Mouse (Mus musculus) B cell, adult 2 months (primary cell): ENCODE measurements around the gene Prrc2b.

ENCODE experiments used
- DNase-seq, 2 experiments: peaks; one replicate each; pipeline ENCODE4 v3.0.0; 2022

The Prrc2b gene

GRCm38 (mm10) chr2:32162646-32163045 lies 11.8 kb downstream of the Prrc2b start:
- no peak for DNase-seq

GRCm38 (mm10) chr2:32163057-32163456 lies 12.2 kb downstream of the Prrc2b start:
- DNase-seq = no peak

DNA sequence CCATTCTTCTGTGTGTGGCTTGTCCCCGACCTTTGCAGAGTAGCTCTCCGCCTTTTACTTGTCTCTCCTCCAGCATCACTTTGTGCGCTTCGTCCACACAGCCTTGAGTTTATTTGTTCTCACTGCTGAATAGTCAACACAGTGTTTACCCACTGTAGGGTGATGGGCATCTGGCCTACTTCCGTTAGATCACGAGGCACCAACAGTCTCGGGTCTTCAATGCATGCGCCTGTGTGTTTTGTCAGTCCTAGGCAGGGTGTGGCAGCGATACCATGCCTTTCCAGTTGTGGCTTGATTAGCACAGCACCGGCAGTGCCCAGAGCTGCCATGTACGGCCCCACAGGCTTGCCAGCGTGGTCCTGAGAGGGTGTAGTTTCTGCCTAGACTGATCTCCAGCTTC lies 13.6 kb downstream of the Prrc2b start:
- no peak for DNase-seq

DNA sequence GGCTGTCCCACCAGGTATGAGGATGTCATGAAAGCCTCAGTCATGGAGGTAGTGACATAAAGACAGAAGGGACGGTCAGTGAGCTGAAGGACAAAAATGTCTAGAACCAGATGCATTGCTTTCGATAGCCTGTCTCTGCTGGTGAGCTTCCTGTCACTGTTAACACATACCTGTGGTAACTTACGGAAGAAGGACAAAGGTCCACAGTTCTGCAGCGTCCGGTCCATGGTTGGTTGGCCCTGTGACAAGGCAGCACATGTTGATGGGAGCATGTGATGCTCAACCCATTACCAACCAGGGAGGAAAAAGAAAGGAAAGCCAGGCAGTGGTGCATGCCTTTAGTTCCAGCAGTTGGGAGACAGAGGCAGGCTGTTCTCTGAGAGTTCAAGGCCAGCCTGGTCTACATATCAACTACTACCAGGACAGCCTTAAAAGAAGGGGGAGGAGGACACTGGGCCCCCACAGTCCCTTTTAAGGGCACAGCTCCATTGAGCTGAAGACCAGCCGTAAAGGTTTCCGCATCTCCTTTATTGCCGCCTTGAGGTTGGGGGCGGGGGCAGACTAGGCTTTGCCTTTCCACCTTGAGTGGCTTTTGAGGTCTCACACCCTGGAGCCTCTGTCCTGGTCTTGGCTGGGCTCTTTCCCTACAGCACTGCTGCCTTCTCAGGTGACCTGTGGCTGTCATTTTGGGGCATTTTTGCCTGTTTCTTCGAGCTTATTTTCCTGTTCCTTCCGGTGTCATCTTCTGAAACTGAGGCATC lies 14.3 kb downstream of the Prrc2b start:
- no peak for DNase-seq

DNA sequence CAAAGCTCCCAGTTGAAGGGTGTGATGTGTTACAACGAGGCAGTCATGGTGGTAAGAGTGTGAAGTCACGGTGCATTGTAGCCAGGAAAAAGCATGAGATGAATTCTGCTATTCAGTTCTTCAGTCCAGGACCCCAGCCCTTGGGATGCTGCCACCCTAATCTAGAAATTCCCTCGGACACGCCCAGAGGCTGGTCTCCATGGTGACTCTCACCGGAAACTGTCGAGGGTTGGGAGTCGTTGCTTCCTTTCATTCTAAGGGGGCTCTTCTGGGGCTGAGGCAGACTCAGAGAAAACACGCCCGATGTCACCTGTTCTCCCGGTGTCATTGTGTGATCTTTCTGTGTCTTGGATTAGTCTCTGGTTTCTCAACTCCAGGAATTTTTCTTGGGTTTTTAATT lies 15.7 kb downstream of the Prrc2b start:
- no peak for DNase-seq

DNA sequence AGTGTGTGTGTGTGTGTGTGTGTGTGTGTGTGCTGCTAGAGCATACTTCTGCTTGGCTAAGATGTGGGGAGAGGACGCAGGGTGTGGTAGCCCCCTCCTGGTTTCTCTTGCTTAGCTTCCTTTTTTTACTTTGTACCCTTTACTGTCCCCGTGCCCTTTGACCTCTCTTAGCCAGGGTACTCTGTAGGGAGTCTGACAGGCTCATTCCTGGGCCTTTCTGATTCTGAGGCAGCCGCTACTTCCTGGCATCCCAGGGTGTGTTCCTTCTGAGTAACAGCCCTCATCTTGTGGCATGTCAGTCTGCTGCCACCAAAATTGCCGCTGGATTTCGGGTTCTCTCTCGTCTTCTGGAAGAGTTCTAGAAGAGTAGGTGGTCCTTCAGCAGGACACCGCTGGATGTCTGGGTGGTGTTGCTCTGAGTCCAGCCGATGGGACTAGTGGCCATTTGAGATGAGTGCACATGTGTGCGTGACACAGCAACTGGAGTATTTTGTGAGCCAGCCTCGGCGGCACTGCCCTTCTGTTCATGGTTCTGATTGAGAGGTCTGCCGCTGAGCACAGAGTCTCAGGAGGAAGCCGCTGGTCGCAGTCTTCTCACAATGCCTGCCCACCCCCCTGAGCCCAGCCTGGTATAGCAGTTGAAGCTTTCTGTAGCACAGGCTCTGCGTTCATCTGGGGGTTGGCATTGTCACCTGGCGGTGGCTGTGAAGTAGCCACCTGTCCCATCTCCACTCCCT lies 16.3 kb downstream of the Prrc2b start:
- DNase-seq = peak; percentile 46 to 50

DNA sequence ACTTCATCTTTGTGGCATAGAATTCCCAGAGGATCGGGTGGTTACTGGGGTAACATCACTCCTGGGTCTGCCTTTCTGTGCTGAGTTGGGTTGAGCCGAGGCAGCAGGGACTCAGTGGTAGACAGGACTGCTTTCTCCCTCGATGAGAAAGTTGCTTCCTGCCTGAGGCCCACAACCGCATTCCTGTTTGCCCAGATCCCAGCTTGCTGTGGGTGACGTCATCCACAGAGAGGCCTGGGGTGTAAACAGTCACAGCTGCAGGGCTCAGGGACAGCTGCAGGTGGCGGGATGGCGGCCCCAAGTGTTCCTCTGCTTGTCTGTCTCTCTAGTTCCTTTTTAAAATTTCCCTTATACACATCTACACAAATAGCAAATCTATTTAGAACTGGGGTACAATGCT lies 16.9 kb downstream of the Prrc2b start:
- DNase-seq = peak; percentile 64

DNA sequence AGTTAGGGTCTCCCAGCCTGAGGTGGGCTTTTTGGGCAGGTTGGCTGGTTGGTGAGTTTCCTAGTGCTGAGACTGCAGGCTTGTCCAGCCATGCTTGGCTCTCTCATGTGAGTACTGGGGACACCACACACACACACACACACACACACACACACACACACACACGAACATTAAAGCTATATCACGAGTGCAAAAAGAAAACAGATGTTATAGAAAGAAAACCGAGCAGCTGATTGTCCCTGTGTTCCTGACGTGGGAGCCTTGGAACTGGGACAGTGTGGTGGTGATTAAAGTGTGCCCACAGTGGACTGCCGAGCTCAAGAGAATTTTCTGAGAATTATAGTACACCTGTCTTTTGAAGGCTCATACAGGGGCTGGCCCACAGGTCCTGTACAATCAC lies 18.4 kb downstream of the Prrc2b start:
- DNase-seq = no peak

DNA sequence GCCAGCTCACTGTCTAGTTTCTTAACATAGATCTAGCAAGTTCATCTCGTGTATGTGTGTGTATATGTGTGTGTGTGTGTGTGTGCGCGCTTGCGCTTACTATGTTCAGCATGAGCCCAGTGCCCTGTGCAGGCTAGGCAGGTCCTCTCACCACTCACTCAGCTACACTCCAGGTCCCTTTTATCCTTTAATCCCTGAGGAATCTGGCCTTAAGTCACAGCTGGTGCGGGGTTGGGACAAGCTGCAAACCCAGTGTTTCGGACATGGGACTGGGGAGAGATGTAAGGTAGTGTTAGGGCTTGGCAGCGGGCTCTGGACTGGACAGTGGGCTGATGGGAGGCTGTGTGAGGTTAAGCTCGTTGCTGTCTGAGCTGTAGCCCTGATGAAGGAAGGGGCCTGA lies 19.1 kb downstream of the Prrc2b start:
- DNase-seq = no peak

DNA sequence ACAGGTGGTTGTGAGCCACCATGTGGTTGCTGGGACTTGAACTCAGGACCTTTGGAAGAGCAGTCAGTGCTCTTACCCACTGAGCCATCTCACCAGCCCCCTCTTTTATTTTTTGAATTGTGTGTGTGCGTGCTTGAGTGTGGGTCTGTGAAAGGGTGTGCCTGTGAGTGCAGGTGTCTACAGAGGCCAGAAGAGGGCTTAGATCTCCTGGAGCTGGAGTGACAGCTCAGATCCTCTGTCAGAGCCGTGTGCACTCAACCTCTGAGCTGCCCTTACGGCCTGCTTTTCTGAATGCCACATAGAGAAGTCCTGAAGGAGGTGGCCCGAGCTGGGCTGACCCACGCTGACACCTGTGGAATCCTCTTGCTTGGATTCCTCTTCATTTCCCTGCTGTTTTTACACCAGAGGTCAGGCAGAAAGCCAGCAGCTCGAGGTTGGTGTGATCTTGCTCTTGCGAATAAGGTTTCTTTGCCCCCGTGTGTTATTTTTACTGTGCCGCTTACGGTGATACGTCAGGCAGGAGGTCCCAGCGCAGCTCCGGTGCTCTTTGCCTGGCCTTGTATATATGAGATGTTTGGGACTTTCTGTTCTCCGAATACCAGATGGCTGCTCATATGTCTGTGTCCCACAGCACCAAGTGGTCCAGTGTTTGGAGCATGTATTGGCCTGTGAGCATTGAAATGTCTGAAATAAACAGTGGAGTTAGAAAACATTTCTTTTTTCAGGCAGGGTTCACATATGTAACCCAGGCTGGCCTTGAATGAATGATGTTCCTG lies 21.0 kb downstream of the Prrc2b start:
- DNase-seq = no peak

- DNase-seq = no peak
These were observed 23.4 kb downstream of the Prrc2b start for GRCm38 (mm10) chr2:32174170-32174741.

DNA sequence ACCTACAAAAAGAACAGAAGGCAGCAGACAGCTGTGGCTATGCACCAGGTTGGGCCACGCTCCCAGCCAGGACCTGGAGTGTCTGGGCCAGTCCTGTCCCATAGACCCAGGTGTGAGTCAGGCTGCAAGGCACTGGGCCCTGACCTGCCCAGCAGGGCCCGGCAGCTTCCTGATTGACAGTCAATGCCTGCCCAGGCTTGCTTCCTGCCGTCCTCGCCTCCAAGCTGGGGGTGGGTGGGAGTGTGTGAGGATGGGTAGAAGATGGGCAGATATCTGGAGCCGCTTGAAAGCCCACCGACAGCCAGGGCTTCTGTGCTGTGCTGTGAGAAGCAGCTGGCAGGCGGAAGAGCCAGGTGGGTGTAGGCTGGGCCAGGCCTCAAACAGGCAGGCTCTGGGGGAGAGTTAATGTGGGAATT lies 24.2 kb downstream of the Prrc2b start:
- DNase-seq = peak in 1 of 2 experiments; percentile 22

DNA sequence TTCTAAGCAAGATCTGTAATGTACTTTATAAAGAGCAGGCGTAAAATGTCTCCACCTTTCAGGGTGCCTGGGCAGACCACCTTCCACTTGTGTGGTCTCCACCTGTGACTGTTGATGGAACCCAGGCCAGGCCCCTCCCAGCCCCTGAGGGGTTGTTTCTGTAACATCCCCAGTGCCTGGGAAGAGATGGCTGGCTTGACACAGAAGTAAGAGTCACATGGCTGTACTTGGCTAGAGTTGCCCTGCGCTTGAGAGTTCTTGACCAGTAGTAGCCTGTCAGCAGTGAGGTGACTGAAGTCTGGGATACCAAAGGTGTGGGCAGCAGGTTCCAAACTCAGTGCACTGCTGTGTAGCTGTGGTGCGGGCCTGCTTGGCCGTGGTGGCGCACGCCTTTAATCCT lies 24.6 kb downstream of the Prrc2b start:
- DNase-seq = no peak

DNA sequence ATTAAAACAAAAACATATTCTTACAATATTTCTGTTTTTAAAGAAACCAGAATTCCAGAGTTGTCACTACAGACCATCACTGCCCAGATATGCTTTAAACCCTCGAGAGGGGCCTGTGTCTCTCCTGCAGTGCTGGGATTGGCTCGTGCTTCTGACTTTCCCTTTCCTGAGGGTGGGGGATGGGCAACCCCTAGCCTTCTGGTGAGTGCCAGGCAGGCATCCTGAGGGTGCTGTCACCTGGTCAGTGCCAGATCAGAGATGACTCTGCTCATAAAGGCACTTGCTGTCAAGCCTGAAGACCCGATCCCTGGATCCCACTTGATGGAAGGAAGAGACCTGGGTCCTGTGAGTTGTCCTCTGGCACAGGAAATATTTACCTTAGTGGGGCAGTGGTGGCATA lies 26.0 kb downstream of the Prrc2b start:
- DNase-seq = no peak

DNA sequence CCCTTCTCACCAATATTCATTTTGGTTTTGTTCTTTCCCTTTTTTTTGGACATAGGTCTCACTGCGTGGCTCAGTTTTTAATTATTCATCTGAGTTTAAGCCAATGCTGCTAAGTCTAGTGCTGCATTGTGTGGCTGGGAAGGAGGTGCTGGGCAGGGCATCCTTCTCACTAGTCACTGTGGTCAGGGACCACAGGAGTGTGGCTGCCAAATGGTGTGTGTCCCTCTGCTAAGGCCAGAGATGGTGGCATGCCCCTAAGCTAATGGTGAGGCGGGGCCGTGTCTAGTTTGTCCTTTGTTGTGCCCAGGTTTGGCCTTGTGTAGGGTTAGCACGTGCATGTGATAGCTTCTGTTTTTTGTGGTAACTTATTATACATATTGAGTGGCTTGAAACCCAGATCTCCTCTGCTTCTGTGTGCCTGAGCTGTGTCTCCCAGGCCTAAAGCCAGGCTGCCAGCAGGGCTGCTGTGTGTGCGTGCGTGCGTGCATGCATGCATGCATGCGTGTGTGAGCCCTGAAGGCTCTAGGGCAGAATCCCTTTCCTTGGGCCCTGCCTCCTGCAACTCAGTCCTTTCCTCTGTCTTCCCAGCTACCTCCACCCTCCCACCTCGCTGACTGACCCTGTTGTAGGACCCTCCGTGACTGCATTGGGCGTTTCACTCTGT lies 26.6 kb downstream of the Prrc2b start:
- no peak for DNase-seq

GRCm38 (mm10) chr2:32179363-32179762 lies 28.5 kb downstream of the Prrc2b start:
- no peak for DNase-seq

- no peak for DNase-seq
These were observed 29.2 kb downstream of the Prrc2b start for GRCm38 (mm10) chr2:32180127-32180526.

DNA sequence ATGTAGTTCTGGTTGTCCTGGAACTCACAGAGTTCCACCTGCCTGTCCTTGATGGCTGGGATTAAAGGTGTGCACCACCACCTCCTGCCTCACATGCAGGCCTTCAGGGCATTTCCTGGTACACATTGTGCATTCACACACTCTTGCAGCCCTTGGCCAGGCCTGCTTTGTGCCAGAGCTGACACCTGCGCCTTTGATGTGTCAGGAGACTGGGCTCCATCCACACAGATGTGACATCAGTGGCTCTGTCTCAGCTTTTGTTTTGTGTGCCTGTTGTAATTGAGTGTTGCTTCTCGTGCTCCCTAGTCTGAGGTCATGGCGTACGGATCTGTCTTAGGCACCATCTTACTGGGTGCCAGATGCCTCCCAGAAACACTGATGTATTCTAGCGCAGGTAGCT lies 30.5 kb downstream of the Prrc2b start:
- no peak for DNase-seq

DNA sequence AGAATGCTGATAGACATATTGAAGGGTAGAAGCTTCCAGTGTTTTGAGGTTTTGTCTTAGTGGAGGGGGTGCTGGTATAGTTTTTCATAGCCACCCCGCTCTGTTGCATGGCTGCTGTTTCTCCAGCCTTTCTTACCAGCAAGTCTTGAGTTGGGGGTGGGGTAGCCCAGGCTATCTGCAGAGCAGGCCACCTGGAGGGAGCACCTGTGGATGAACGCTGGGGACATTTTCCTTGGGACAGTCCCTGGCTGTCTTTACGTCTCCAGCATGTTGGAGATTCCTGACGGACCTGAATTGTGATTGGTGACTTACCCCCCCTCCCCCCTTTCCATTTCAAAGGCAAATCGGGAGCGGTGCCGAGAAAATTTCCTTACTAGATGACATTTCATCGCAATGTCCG lies 31.2 kb downstream of the Prrc2b start:
- no peak for DNase-seq

- DNase-seq = no peak
These were observed 31.9 kb downstream of the Prrc2b start for GRCm38 (mm10) chr2:32182676-32183296.

- no peak for DNase-seq
These were observed 36.2 kb downstream of the Prrc2b start for GRCm38 (mm10) chr2:32187019-32187551.

DNA sequence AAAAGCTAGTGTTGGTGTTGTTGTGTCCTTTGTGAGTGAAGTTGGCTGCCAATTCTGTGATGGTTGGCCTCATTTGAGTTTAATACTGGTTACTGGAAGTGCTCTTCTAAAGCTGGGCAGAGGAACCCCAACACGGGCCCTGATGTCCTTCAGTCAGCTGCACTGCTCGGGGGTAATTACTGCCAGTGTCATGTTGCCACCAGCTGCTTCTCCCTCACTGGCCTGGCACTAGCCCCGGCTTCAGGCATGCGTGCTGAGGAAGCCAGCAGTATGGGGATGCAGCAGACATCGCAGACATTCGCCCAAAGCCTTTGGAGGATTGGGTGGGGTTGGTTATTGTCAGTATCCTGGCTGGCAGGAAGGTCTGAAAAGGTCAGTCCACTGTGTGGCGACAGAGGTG lies 36.8 kb downstream of the Prrc2b start:
- no peak for DNase-seq
